Mouse (Mus musculus) C2C12 (cell line): ENCODE data around the gene Scp2. TPM values are rescaled to one million over a fixed set of nuclear protein-coding genes. Genes with fewer than 3 reads are reported as not detected.

Source experiments
- H3K27me3 ChIP-seq: one replicate; pipeline ENCODE4 v1.6.1; 2011; ENCODE audit not compliant: control insufficient read depth, insufficient read depth, insufficient read length
- H3K36me3 ChIP-seq: one replicate; pipeline ENCODE4 v1.6.1; 2011; ENCODE audit not compliant: control insufficient read depth, insufficient read depth
- H3K4me3 ChIP-seq: one replicate; pipeline ENCODE4 v1.5.1; 2011; ENCODE audit warnings: mild to moderate bottlenecking, control low read depth; ENCODE audit not compliant: poor library complexity, insufficient read depth, severe bottlenecking
- H3K79me2 ChIP-seq: one replicate; pipeline ENCODE4 v1.6.1; 2011; ENCODE audit not compliant: control insufficient read depth, insufficient read depth
- H3K79me3 ChIP-seq: one replicate; pipeline ENCODE4 v1.6.1; 2011; ENCODE audit warnings: low read depth, control low read depth
- H3ac ChIP-seq: one replicate; pipeline ENCODE3; 2011; ENCODE audit warnings: low read depth; ENCODE audit not compliant: control insufficient read depth, insufficient read length
- CEBPB ChIP-seq: IDR thresholded peaks from one replicate; pipeline ENCODE4 v1.6.1; 2011; ENCODE audit warnings: low read depth, mild to moderate bottlenecking, control low read depth, moderate library complexity
- CTCF ChIP-seq: IDR thresholded peaks from one replicate; pipeline ENCODE4 v1.5.1; 2011; ENCODE audit not compliant: control insufficient read depth, insufficient read depth, insufficient read length
- FOSL1 ChIP-seq: IDR thresholded peaks from one replicate; pipeline ENCODE4 v1.8.0; 2011; ENCODE audit warnings: mild to moderate bottlenecking, low read length; ENCODE audit not compliant: poor library complexity, insufficient read depth, severe bottlenecking
- MAX ChIP-seq: IDR thresholded peaks from one replicate; pipeline ENCODE4 v1.6.1; 2011; ENCODE audit warnings: mild to moderate bottlenecking, control low read depth
- MYOD1 ChIP-seq: IDR thresholded peaks from one replicate; pipeline ENCODE4 v1.6.1; 2011; ENCODE audit warnings: low read depth; ENCODE audit not compliant: control insufficient read depth, insufficient read length
- MYOG ChIP-seq: IDR thresholded peaks from one replicate; pipeline ENCODE4 v1.6.1; 2011; ENCODE audit not compliant: control insufficient read depth, insufficient read length; ENCODE audit errors: extremely low read depth
- USF1 ChIP-seq: IDR thresholded peaks from one replicate; pipeline ENCODE4 v1.6.1; 2011; ENCODE audit warnings: low read depth, mild to moderate bottlenecking, control low read depth, moderate library complexity
- polyA plus RNA-seq: library from polyadenylated mRNA; unstranded; fragments of >200 nt; fragmentation: generic; extraction: Trizol; gene quantifications from one replicate; pipeline ENCODE4 v1.2.1, GENCODE M21; 2012; ENCODE audit warnings: missing spikeins

The Scp2 gene
- polyA plus RNA-seq, 1 experiment = 76.9 TPM

DNA sequence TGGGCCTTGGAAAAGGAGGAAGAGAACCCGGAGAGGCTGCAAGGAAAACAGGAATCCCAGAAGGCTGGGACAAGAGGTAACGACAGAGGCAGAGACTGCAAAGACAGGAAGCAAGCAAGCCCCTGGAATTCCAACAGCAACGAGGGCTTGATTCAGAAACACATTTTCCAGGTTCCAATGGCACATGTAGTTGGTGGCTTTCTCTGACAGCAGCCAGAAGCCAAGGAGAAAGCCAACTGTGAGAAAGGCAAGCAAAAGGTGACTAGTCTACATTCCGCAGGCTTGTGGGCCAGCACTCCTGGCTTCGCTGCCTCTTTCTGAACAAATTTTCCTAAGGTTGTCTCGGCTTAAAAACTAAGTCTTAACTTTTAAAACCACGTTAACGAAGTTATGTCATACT lies 74.1 kb downstream of the Scp2 start:
- TF ChIP-seq FOSL1 = no peak
- TF ChIP-seq MYOG = no peak
- no peak for TF ChIP-seq MAX
- peak overlapping the region; percentile 50 for H3K4me3 ChIP-seq
- H3K79me3 ChIP-seq = peaks cover 3% of the 10 kb centered on the region
- peaks cover 9% of the 10 kb centered on the region for H3K79me2 ChIP-seq
- H3ac ChIP-seq = peak overlapping the region; percentile 60
- H3K27me3 ChIP-seq = no peaks in the 10 kb centered on the region
- H3K36me3 ChIP-seq = peaks cover 15% of the 10 kb centered on the region

DNA sequence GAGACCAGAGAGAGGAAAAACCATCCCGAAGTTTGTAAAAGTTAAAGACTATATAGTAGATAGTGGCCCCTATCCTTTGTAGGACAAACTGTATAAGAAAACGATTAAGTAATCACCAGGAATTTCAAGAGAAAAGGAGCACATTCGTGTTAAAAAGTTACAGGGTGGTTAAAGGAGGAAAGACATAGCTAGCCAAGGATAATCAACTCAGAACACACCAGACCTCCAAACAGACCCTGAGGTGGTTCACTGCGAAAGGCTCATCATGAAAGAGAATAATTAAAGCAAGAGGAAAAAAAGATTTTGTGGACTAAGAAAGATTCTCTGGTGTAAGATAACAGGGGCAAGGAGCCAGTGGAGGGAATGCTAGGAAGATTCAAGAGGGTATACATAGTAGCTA lies 74.5 kb downstream of the Scp2 start:
- TF ChIP-seq CTCF (no peak), MYOG (no peak), CEBPB (no peak), MYOD1 (no peak), MAX (no peak), USF1 (no peak), FOSL1 (no peak)
- H3K4me3 ChIP-seq = peak overlapping the region; percentile 50
- no peaks in the 10 kb centered on the region for H3K27me3 ChIP-seq
- H3K79me2 ChIP-seq = peaks cover 9% of the 10 kb centered on the region
- H3K79me3 ChIP-seq = peaks cover 3% of the 10 kb centered on the region
- H3ac ChIP-seq = peak overlapping the region; percentile 60
- peaks cover 16% of the 10 kb centered on the region for H3K36me3 ChIP-seq

DNA sequence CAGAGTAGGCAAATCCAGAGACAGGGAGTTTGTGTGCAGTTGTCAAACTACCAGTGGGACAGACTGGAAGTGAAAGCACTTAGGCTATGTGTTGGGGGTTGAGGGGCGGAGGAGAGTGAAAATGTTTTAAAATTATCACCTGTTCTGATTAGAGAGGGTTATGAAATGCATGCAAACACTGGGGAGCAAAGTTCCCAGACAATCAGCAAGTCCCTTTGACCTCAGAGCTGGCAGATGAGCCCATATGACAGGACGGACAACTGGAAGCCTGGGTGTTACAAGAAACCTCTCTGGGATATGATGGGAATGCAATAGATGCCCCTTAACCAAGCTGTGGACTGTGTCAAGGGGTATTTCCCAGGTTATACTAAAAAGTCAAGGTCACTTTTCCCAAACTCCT lies 76.7 kb downstream of the Scp2 start:
- Histone ChIP-seq H3K4me3 (no peak overlapping the region), H3K36me3 (peaks cover 22% of the 10 kb centered on the region), H3K79me3 (peaks cover 3% of the 10 kb centered on the region), H3ac (no peak overlapping the region), H3K27me3 (no peaks in the 10 kb centered on the region), H3K79me2 (peaks cover 9% of the 10 kb centered on the region)
- no peak for TF ChIP-seq CTCF
- TF ChIP-seq MYOD1 = no peak
- TF ChIP-seq MYOG = no peak
- no peak for TF ChIP-seq MAX
- no peak for TF ChIP-seq USF1
- no peak for TF ChIP-seq FOSL1
- TF ChIP-seq CEBPB = no peak

DNA sequence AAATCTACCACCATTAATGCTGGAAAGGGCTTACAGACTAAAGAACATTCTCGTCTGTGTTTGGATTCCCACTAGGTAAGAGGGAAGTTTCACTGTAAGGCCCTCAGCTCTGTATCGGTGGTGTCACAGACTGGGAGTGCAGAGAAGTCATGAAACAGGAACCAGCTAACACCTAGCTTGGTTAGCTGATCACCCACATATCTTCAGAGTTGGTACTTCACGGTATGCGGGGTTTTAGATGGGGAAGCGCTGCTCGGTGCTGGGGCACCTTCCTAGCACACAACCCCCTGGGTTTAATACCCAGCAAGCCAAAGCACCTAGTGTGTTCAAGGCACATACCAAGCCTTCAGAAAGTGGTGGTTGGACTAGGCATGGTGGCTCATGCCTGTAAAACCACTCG lies 77.5 kb downstream of the Scp2 start:
- peaks cover 3% of the 10 kb centered on the region for H3K79me3 ChIP-seq
- peaks cover 9% of the 10 kb centered on the region for H3K79me2 ChIP-seq
- no peak overlapping the region for H3K4me3 ChIP-seq
- H3K27me3 ChIP-seq = no peaks in the 10 kb centered on the region
- H3K36me3 ChIP-seq = peaks cover 31% of the 10 kb centered on the region
- H3ac ChIP-seq = no peak overlapping the region
- TF ChIP-seq CTCF (no peak), USF1 (no peak)

DNA sequence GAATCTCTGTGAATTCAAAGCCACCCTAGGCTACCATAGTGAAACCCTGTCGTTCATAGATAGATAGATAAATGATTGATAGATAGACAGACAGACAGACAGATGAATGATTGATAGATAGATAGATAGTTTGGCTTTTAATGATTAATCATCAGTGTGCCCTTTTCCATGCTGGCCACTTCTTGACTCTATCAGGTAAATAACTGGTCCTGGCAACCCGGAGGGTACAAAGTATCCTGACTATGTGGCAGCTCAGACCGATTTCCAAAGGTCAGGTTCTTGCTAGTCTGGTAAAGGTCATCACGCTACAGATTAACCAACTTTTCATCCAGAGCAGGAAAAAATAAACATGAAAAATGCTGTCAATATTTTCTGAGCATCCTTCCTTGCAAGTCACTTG lies 78.2 kb downstream of the Scp2 start:
- peaks cover 3% of the 10 kb centered on the region for H3K79me3 ChIP-seq
- H3K79me2 ChIP-seq = peaks cover 9% of the 10 kb centered on the region
- H3K27me3 ChIP-seq = no peaks in the 10 kb centered on the region
- no peak overlapping the region for H3K4me3 ChIP-seq
- H3K36me3 ChIP-seq = peaks cover 35% of the 10 kb centered on the region
- TF ChIP-seq MYOD1 (no peak), FOSL1 (no peak), CTCF (no peak), MAX (no peak), MYOG (no peak), CEBPB (no peak), USF1 (no peak)
- no peak overlapping the region for H3ac ChIP-seq

DNA sequence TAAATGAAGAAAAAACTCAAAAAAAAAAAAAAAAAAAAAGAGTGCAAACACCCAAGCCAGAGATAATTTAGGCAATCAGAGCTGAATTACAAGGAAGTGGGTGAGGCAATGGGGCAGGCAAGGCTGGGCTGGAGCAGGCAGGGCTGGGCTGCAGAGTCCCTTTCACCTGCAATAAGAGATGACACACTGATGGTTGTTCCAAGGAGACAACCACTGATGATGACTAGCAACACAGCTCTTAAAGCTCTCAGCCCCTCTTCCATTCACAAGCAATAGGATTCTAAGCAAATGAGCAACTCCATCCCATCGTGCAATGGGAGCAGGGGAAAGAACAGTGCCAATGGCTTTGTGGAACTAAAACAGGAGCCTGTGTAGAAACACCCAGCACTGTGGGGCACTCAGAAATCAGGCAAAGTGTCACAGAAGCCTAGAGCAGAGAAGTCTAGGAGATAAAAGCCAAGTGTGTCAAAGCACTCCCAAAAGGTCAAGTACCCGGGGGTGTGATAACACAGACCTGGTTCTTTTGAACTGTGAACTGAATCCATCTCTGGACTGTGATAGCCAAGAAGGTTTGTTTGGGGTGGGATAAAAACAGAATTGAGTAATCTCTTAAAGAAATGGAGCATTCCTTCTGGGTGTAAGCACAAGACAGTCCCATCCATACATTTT lies 79.5 kb downstream of the Scp2 start:
- H3K79me3 ChIP-seq = no peaks in the 10 kb centered on the region
- peaks cover 3% of the 10 kb centered on the region for H3K79me2 ChIP-seq
- H3K36me3 ChIP-seq = peaks cover 35% of the 10 kb centered on the region
- H3K4me3 ChIP-seq = no peak overlapping the region
- no peak for TF ChIP-seq MYOG
- no peak for TF ChIP-seq MYOD1
- TF ChIP-seq FOSL1 = no peak
- TF ChIP-seq MAX = no peak
- TF ChIP-seq CTCF = no peak
- H3ac ChIP-seq = no peak overlapping the region
- no peaks in the 10 kb centered on the region for H3K27me3 ChIP-seq
